Mouse (Mus musculus) cortical plate, adult 2 months (tissue): Measurements from ENCODE around the gene Tbc1d8.

Experiments
- CTCF ChIP-seq: fragments of 200-500 bp; IDR thresholded peaks from 2 replicates; pipeline ENCODE4 v1.5.1; 2011; ENCODE audit warnings: mild to moderate bottlenecking, control low read depth, low read length; ENCODE audit not compliant: insufficient read depth; ENCODE audit errors: extremely low read depth
- POLR2A ChIP-seq: fragments of 200-500 bp; IDR thresholded peaks from 2 replicates; pipeline ENCODE4 v1.6.1; 2011; ENCODE audit warnings: mild to moderate bottlenecking, low read length, control low read depth; ENCODE audit not compliant: insufficient read depth; ENCODE audit errors: extremely low read depth

DNA sequence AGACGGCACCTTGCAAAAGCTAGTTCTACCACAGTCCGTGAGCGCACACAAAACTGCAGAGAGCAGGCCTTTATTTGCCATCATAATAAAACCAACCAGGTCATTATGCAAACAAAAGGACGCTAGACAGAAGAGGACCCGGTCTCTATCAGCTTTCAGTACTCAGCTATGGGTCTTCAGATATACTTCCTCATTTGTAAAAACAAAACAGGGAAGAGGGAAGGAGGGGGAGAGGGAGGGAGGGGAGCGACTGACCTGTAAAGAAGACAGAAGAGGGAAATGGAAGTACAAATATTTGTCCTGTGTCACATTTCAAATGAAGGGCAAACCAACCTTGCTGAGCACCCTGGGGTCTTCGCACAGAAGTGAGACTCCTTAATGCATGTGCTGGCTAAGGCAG is 69.9 kb downstream of the Tbc1d8 start:
- TF ChIP-seq CTCF, result no peak
- TF ChIP-seq POLR2A, result no peak
